Mouse (Mus musculus) heart, embryonic 13.5 days (tissue): ENCODE data around the gene Fgf4. TPM values are rescaled to one million over a fixed set of nuclear protein-coding genes. Genes with fewer than 3 reads are reported as not detected.
A peak's percentile ranks its signal among the peaks of the same experiment; 100 is the strongest.

ENCODE experiments used
- ATAC-seq: fragments of 200-750 bp; cut with Nextera tagmentation; 2 replicates; pipeline ENCODE4 v1.8.0; 2017; ENCODE audit warnings: moderate TSS enrichment; ENCODE audit not compliant: insufficient number of reproducible peaks, low FRiP score, low TSS enrichment; ENCODE audit errors: extremely low read depth
- H3K27ac ChIP-seq: fragments of 300-500 bp; sonication (generic); replicated peaks from 2 replicates; pipeline ENCODE4 v1.5.1; 2015; ENCODE audit warnings: moderate library complexity, mild to moderate bottlenecking, inconsistent platforms
- H3K27me3 ChIP-seq: fragments of 300-500 bp; sonication (generic); replicated peaks from 2 replicates; pipeline ENCODE4 v1.6.1; 2015; ENCODE audit warnings: mild to moderate bottlenecking, inconsistent platforms
- H3K36me3 ChIP-seq: fragments of 300-500 bp; sonication (generic); 2 replicates; pipeline ENCODE4 v1.6.1; 2015; ENCODE audit warnings: mild to moderate bottlenecking, inconsistent platforms
- H3K4me1 ChIP-seq: fragments of 300-500 bp; sonication (generic); 2 replicates; pipeline ENCODE4 v1.6.1; 2015; ENCODE audit warnings: inconsistent platforms
- H3K4me2 ChIP-seq: fragments of 300-500 bp; sonication (generic); 2 replicates; pipeline ENCODE4 v1.6.1; 2015; ENCODE audit warnings: inconsistent platforms, mild to moderate bottlenecking, moderate library complexity
- H3K4me3 ChIP-seq: fragments of 300-500 bp; sonication (generic); 2 replicates; pipeline ENCODE4 v1.5.1; 2015; ENCODE audit warnings: moderate library complexity, mild to moderate bottlenecking, inconsistent platforms
- H3K9ac ChIP-seq: fragments of 300-500 bp; sonication (generic); 2 replicates; pipeline ENCODE4 v1.6.1; 2015; ENCODE audit warnings: inconsistent platforms, mild to moderate bottlenecking, moderate library complexity
- H3K9me3 ChIP-seq: fragments of 300-500 bp; sonication (generic); 2 replicates; pipeline ENCODE4 v1.6.1; 2016; ENCODE audit warnings: inconsistent platforms
- WGBS: fragments of 180-500 bp; shearing (Covaris S2); methylation state at CpG from one replicate; pipeline ENCODE4 v1.1.7; 2015; ENCODE audit warnings: mixed read lengths; 5-methylcytosine and 5-hydroxymethylcytosine counted together
- polyA plus RNA-seq: library from polyadenylated mRNA; unstranded; fragments of >200 nt; fragmentation: Nextera tagmentation; extraction: Ambion mirVana; gene quantifications from 2 replicates; pipeline ENCODE4 v1.2.1, GENCODE M21; 2015

Gene Fgf4
- polyA plus RNA-seq, 1 experiment from 2014 or later = not detected

GRCm38 (mm10) chr7:144851321-144851720 is 4.2 kb downstream of the Fgf4 start:
- H3K4me3 ChIP-seq = no peak overlapping the region
- H3K27ac ChIP-seq = no peak overlapping the region
- WGBS = 48% methylated on average over 3 of the region's 3 CpGs
- H3K27me3 ChIP-seq = peaks cover 81% of the 10 kb centered on the region
- no peaks in the 10 kb centered on the region for H3K36me3 ChIP-seq
- H3K4me1 ChIP-seq = no peaks in the 10 kb centered on the region
- no peak for ATAC-seq
- H3K9me3 ChIP-seq = no peaks in the 10 kb centered on the region
- H3K4me2 ChIP-seq = no peak overlapping the region
- H3K9ac ChIP-seq = no peak overlapping the region

DNA sequence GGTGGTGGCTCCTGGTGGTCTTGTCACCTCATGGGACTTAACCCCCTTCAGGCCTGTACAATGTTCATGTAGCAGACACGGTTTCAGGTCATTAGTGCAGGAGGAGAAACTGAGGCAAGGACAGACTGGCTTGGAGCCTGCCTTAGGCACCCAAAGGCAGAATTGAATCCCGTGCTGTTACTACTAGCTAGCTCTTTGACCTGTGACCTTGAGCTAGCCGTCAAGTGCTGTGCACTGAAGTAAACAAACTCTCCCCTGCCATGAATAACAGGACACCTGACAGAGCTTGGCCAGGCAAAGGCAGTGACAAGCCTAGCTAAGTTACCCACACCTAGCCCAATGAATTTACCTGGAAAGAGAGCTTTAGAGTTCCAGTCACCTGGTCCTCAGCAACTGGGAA is 7.8 kb downstream of the Fgf4 start:
- H3K27ac ChIP-seq = no peak overlapping the region
- no peak for ATAC-seq
- no peak overlapping the region for H3K9ac ChIP-seq
- H3K36me3 ChIP-seq = no peaks in the 10 kb centered on the region
- H3K4me2 ChIP-seq = no peak overlapping the region
- H3K9me3 ChIP-seq = no peaks in the 10 kb centered on the region
- WGBS = 48% methylated on average over 3 of the region's 3 CpGs
- peaks cover 88% of the 10 kb centered on the region for H3K27me3 ChIP-seq
- H3K4me3 ChIP-seq = no peak overlapping the region
- no peaks in the 10 kb centered on the region for H3K4me1 ChIP-seq

- WGBS = 78% methylated on average over 7 of the region's 7 CpGs
- Histone ChIP-seq H3K4me2 (no peak overlapping the region), H3K36me3 (no peaks in the 10 kb centered on the region), H3K4me3 (no peak overlapping the region), H3K4me1 (peaks cover 12% of the 10 kb centered on the region), H3K9me3 (no peaks in the 10 kb centered on the region), H3K27me3 (peaks cover 91% of the 10 kb centered on the region), H3K27ac (no peak overlapping the region), H3K9ac (no peak overlapping the region)
- no peak for ATAC-seq
Measured at GRCm38 (mm10) chr7:144857158-144857557, 10.0 kb downstream of the Fgf4 start.

DNA sequence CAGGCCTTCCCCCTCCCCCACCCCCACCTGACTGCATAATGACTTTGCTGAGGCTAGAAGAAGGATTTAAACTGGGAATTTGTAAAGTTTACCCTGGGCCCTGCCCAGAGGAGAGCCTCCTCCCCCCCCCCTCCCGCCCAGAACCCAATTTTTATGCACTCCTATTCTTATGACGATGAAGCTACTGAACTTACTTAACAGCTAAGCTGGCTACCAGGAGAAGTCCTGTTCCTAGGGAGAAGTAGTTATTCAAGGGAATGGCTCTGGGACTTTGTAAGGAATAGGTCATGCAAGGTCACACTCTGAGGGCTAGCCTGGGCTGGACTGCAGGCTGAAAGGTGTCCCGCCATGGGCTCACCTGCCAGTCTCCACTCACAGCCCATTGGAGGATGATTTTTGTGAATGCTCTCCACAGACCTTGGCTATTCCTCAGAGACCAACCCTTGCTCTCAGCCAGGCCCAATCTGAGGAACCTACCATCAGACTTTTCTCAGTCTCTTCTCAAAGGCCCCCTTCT is 10.7 kb downstream of the Fgf4 start:
- H3K4me3 ChIP-seq = no peak overlapping the region
- ATAC-seq = no peak
- H3K9me3 ChIP-seq = no peaks in the 10 kb centered on the region
- H3K27ac ChIP-seq = no peak overlapping the region
- no peak overlapping the region for H3K4me2 ChIP-seq
- WGBS = 63% methylated on average over 3 of the region's 3 CpGs
- H3K4me1 ChIP-seq = peaks cover 12% of the 10 kb centered on the region
- H3K9ac ChIP-seq = no peak overlapping the region
- peaks cover 95% of the 10 kb centered on the region for H3K27me3 ChIP-seq
- no peaks in the 10 kb centered on the region for H3K36me3 ChIP-seq

GRCm38 (mm10) chr7:144858702-144859101 is 11.5 kb downstream of the Fgf4 start:
- Histone ChIP-seq H3K9me3 (no peaks in the 10 kb centered on the region), H3K27ac (no peak overlapping the region), H3K4me2 (no peak overlapping the region), H3K4me3 (no peak overlapping the region), H3K4me1 (peaks cover 12% of the 10 kb centered on the region), H3K36me3 (no peaks in the 10 kb centered on the region), H3K27me3 (peaks cover 99% of the 10 kb centered on the region), H3K9ac (no peak overlapping the region)
- WGBS = 81% methylated on average over 1 of the region's 1 CpGs
- ATAC-seq = no peak

- no peaks in the 10 kb centered on the region for H3K9me3 ChIP-seq
- H3K27me3 ChIP-seq = peaks cover 99% of the 10 kb centered on the region
- H3K9ac ChIP-seq = no peak overlapping the region
- ATAC-seq = no peak
- WGBS = under 1% methylated on average over 70 of the region's 72 CpGs
- H3K4me3 ChIP-seq = peak overlapping the region; percentile 36
- H3K4me1 ChIP-seq = peaks cover 12% of the 10 kb centered on the region
- peak overlapping the region; percentile 56 for H3K4me2 ChIP-seq
- H3K27ac ChIP-seq = no peak overlapping the region
- no peaks in the 10 kb centered on the region for H3K36me3 ChIP-seq
Measured at GRCm38 (mm10) chr7:144861056-144861768, 14.0 kb downstream of the Fgf4 start.

GRCm38 (mm10) chr7:144861769-144862070 is 14.6 kb downstream of the Fgf4 start:
- Histone ChIP-seq H3K4me2 (peak overlapping the region; percentile 56), H3K36me3 (no peaks in the 10 kb centered on the region), H3K27ac (no peak overlapping the region), H3K4me1 (peaks cover 12% of the 10 kb centered on the region), H3K27me3 (peaks cover 99% of the 10 kb centered on the region), H3K9me3 (no peaks in the 10 kb centered on the region), H3K4me3 (peak overlapping the region; percentile 36), H3K9ac (no peak overlapping the region)
- ATAC-seq = no peak
- WGBS = under 1% methylated on average over 28 of the region's 28 CpGs

DNA sequence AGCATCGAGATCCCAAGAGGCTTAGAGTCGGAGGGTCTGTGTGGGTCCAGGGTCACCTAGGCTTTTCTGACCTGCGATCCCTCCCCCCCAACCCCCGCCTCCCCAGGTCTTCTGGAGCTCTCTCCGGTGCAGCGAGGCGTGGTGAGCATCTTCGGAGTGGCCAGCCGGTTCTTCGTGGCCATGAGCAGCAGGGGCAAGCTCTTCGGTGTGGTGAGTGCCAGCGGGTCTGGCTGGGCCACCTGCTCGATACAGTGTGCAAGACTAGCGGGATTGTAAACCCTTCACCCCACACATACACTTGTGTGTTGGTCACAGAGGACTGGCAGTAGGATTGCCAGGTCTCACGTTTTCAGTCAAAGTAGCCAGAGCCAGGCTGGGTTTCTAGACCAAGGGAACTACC is 15.0 kb downstream of the Fgf4 start:
- no peak overlapping the region for H3K27ac ChIP-seq
- no peaks in the 10 kb centered on the region for H3K36me3 ChIP-seq
- no peak overlapping the region for H3K9ac ChIP-seq
- no peaks in the 10 kb centered on the region for H3K9me3 ChIP-seq
- WGBS = under 1% methylated on average over 15 of the region's 15 CpGs
- H3K4me2 ChIP-seq = peak overlapping the region; percentile 56
- peak overlapping the region; percentile 36; the same call in 1 of the 2 replicates for H3K4me3 ChIP-seq
- peaks cover 99% of the 10 kb centered on the region for H3K27me3 ChIP-seq
- peaks cover 12% of the 10 kb centered on the region for H3K4me1 ChIP-seq
- ATAC-seq = no peak

DNA sequence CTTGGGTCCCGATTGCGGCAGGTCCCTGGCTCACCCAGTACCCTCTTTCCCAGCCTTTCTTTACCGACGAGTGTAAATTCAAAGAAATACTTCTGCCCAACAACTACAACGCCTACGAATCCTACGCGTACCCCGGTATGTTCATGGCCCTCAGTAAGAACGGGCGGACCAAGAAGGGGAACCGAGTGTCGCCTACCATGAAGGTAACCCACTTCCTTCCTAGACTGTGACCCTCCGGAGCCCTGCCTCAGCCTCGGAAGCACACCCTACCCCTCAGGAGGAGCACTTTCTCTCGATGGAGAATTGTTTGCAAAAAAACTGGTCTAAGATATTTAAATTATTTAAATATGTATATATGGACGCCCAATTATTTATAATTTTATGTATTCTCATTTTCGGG is 15.5 kb downstream of the Fgf4 start:
- Histone ChIP-seq H3K4me3 (no peak overlapping the region), H3K27ac (no peak overlapping the region), H3K4me1 (peaks cover 12% of the 10 kb centered on the region), H3K9me3 (no peaks in the 10 kb centered on the region), H3K9ac (no peak overlapping the region), H3K4me2 (no peak overlapping the region), H3K27me3 (peaks cover 99% of the 10 kb centered on the region), H3K36me3 (no peaks in the 10 kb centered on the region)
- WGBS = 4% methylated on average over 18 of the region's 18 CpGs
- ATAC-seq = no peak

- Histone ChIP-seq H3K36me3 (no peaks in the 10 kb centered on the region), H3K4me3 (no peak overlapping the region), H3K4me2 (no peak overlapping the region), H3K27ac (no peak overlapping the region), H3K4me1 (peaks cover 12% of the 10 kb centered on the region), H3K27me3 (peaks cover 96% of the 10 kb centered on the region), H3K9me3 (no peaks in the 10 kb centered on the region), H3K9ac (no peak overlapping the region)
- no peak for ATAC-seq
- 2% methylated on average over 11 of the region's 11 CpGs for WGBS
Measured at GRCm38 (mm10) chr7:144863196-144863595, 16.0 kb downstream of the Fgf4 start.

- H3K27me3 ChIP-seq = peaks cover 86% of the 10 kb centered on the region
- no peak for ATAC-seq
- 62% methylated on average over 3 of the region's 3 CpGs for WGBS
- no peak overlapping the region for H3K9ac ChIP-seq
- no peak overlapping the region for H3K4me3 ChIP-seq
- no peak overlapping the region for H3K4me2 ChIP-seq
- no peaks in the 10 kb centered on the region for H3K9me3 ChIP-seq
- H3K36me3 ChIP-seq = no peaks in the 10 kb centered on the region
- peaks cover 12% of the 10 kb centered on the region for H3K4me1 ChIP-seq
- H3K27ac ChIP-seq = no peak overlapping the region
Measured at GRCm38 (mm10) chr7:144864160-144864670, 17.0 kb downstream of the Fgf4 start.

GRCm38 (mm10) chr7:144867161-144867560 is 20.0 kb downstream of the Fgf4 start:
- peaks cover 61% of the 10 kb centered on the region for H3K27me3 ChIP-seq
- ATAC-seq = no peak
- WGBS = 59% methylated on average over 4 of the region's 4 CpGs

More at GRCm38 (mm10) chr7:144867161-144867560, 20.0 kb downstream of the Fgf4 start:
- no peak overlapping the region for H3K9ac ChIP-seq
- no peaks in the 10 kb centered on the region for H3K9me3 ChIP-seq
- no peak overlapping the region for H3K4me3 ChIP-seq
- H3K4me1 ChIP-seq = no peaks in the 10 kb centered on the region
- no peak overlapping the region for H3K27ac ChIP-seq
- no peaks in the 10 kb centered on the region for H3K36me3 ChIP-seq
- H3K4me2 ChIP-seq = no peak overlapping the region
